Mouse (Mus musculus) forebrain, postnatal 0 days (tissue): ENCODE results near the gene Xrcc1. TPM values are rescaled to one million over a fixed set of nuclear protein-coding genes. Genes with fewer than 3 reads are reported as not detected.

Experiments
- ATAC-seq: fragments of 200-750 bp; cut with Nextera tagmentation; 2 replicates; pipeline ENCODE4 v1.8.0; 2017; ENCODE audit warnings: mild to moderate bottlenecking, moderate library complexity
- DNase-seq: peaks from one replicate; pipeline ENCODE4 v3.0.0-alpha.2; 2015
- H3K27ac ChIP-seq: fragments of 300-500 bp; sonication (generic); 2 replicates; pipeline ENCODE4 v1.5.1; 2014; ENCODE audit warnings: low read depth, mild to moderate bottlenecking, antibody characterized with exemption, low read length, moderate library complexity, mixed read lengths
- H3K27me3 ChIP-seq: fragments of 300-500 bp; sonication (generic); 2 replicates; pipeline ENCODE4 v1.6.1; 2014; ENCODE audit warnings: mild to moderate bottlenecking, low read length, mixed read lengths; ENCODE audit not compliant: insufficient read depth
- H3K36me3 ChIP-seq: fragments of 300-500 bp; sonication (generic); 2 replicates; pipeline ENCODE4 v1.6.1; 2014; ENCODE audit warnings: mild to moderate bottlenecking, moderate library complexity; ENCODE audit not compliant: insufficient read depth
- H3K4me1 ChIP-seq: fragments of 300-500 bp; sonication (generic); 2 replicates; pipeline ENCODE4 v1.6.1; 2014; ENCODE audit warnings: antibody characterized with exemption; ENCODE audit not compliant: insufficient read depth
- H3K4me2 ChIP-seq: fragments of 300-500 bp; sonication (generic); 2 replicates; pipeline ENCODE4 v1.6.1; 2014; ENCODE audit warnings: low read depth, mild to moderate bottlenecking, moderate library complexity
- H3K4me3 ChIP-seq: fragments of 300-500 bp; sonication (generic); 2 replicates; pipeline ENCODE4 v1.5.1; 2014; ENCODE audit warnings: low read depth, low read length, mixed read lengths
- H3K9ac ChIP-seq: fragments of 300-500 bp; sonication (generic); 2 replicates; pipeline ENCODE4 v1.6.1; 2014; ENCODE audit warnings: mild to moderate bottlenecking
- H3K9me3 ChIP-seq: fragments of 300-500 bp; sonication (generic); 2 replicates; pipeline ENCODE4 v1.6.1; 2016; ENCODE audit warnings: low read length
- CTCF ChIP-seq: sonication (generic); IDR thresholded peaks from 2 replicates; pipeline ENCODE4 v1.5.1; 2016; ENCODE audit warnings: antibody characterized with exemption, control low read depth, low read depth
- WGBS: fragments of 180-500 bp; shearing (Covaris S2); extraction: QIAGEN DNeasy Blood & Tissue Kit; methylation state at CpG from one replicate; pipeline ENCODE4 v1.1.7; 2014; 5-methylcytosine and 5-hydroxymethylcytosine counted together
- polyA plus RNA-seq: library from polyadenylated mRNA; unstranded; fragments of >200 nt; fragmentation: Nextera tagmentation; extraction: Ambion mirVana; gene quantifications from 2 replicates; pipeline ENCODE4 v1.2.1, GENCODE M21; 2015
- total RNA-seq: library from RNA; depleted of rRNA; stranded (reverse); fragments of >200 nt; gene quantifications from 2 replicates; pipeline ENCODE4 v1.2.3, GENCODE M21; 2014; rRNA removed

The Xrcc1 gene
- total and polyA plus RNA-seq, 2 experiments from 2014 or later: 48.6 to 49.8 TPM

DNA sequence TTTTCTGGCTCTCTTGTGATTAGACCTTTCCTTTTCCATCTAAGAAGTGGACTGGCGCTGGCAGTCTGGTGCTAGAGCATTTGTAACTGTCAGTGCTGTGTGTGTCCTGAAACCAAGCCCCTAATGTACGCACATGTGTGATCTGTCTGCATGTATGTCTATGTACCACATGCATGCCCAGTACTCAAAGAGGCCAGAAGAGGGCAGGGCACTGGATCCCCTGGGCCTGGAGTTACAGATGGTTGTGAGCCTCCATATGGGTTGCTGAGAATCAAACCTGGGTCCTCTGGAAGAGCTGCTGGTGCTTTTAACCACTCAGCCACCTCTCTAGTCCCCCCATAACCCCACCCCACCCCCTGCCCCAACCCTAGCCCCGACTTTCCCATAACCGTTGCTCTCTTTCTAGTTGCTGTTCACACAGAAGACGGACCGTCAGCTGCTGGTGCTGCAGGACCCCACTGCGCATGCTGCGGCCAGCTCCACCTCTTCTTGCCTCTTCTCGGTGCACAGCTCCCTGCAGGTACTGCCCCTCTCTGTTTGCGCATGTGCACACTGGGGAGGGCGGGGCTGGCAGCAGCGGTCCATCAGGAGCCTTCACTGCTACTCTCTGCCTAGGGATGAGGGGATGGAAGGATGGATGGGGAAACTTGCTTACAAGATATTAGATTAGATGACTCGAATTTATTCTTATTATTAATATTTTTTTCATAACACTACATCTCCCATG lies 73.7 kb downstream of the Xrcc1 start:
- no peak for TF ChIP-seq CTCF
- ATAC-seq: no peak
- Histone ChIP-seq H3K9ac (no peak overlapping the region), H3K36me3 (no peaks in the 10 kb centered on the region), H3K27ac (no peak overlapping the region), H3K4me2 (no peak overlapping the region), H3K27me3 (no peaks in the 10 kb centered on the region), H3K4me3 (no peak overlapping the region), H3K4me1 (no peaks in the 10 kb centered on the region), H3K9me3 (no peaks in the 10 kb centered on the region)
- no peak for DNase-seq
- WGBS: 52% methylated on average over 13 of the region's 13 CpGs

DNA sequence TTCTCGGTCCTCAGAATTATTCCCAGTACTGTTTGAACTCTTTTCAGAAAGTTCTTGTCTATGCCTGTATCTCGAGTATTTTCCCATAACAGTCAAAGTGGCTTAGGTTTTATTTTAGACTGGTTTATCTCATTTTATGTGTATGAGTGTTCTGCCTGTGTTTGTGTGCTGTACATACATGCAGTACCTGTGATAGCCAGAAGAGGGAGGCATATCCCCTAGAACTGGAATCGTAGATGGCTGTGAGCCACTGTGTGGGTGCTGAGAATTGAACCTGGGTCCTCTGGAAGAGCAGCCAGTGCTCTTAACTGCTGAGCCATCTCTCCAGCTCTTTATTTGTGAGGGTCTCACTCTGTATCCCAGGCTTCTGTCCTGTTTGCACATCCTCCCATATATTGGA lies 75.1 kb downstream of the Xrcc1 start:
- Histone ChIP-seq H3K9ac (no peak overlapping the region), H3K4me1 (no peaks in the 10 kb centered on the region), H3K36me3 (no peaks in the 10 kb centered on the region), H3K4me2 (no peak overlapping the region), H3K4me3 (no peak overlapping the region), H3K27me3 (no peaks in the 10 kb centered on the region), H3K9me3 (no peaks in the 10 kb centered on the region), H3K27ac (no peak overlapping the region)
- peak; percentile 32 for TF ChIP-seq CTCF
- no peak for DNase-seq
- WGBS: 84% methylated on average over 3 of the region's 3 CpGs
- ATAC-seq: no peak

DNA sequence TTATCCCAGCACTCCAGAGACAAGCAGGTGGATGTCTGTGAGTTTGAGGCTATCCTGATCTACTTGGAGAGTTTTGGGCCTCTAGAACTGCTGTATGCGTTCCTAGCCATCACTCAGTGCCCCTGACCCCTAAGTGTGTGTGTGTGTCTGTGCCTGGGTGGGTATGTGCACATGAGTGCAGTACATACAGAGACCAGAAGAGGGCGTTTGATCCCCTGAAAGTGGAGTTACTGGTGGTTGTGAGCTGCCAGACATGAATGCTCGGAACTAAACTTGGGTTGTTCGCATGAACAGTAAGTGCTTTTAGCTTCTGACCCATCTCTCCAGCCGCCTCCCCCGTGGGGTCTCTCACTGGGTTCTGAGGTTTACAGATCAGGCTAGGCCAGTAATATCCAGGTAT lies 76.9 kb downstream of the Xrcc1 start:
- no peak overlapping the region for H3K4me3 ChIP-seq
- no peak for DNase-seq
- H3K27me3 ChIP-seq: no peaks in the 10 kb centered on the region
- H3K27ac ChIP-seq: no peak overlapping the region
- no peak for ATAC-seq
- no peak overlapping the region for H3K4me2 ChIP-seq
- no peak for TF ChIP-seq CTCF
- H3K36me3 ChIP-seq: no peaks in the 10 kb centered on the region
- H3K9ac ChIP-seq: no peak overlapping the region
- H3K9me3 ChIP-seq: no peaks in the 10 kb centered on the region
- 86% methylated on average over 6 of the region's 6 CpGs for WGBS
- no peaks in the 10 kb centered on the region for H3K4me1 ChIP-seq

Other genes with a start within 250 kb of the Xrcc1 start
- 32.9 and 34.8 TPM in 2 replicates for gene Zfp61, start 245.1 kb upstream of the Xrcc1 start, total RNA-seq
- gene Zfp61, start 245.1 kb upstream of the Xrcc1 start, polyA plus RNA-seq: 24.5 and 30.8 TPM in 2 replicates
- gene Zfp94, start 229.6 kb upstream of the Xrcc1 start, total RNA-seq: 15.8 and 16.9 TPM in 2 replicates
- gene Zfp94, start 229.6 kb upstream of the Xrcc1 start, polyA plus RNA-seq: 19.3 and 21.2 TPM in 2 replicates
- not detected in 2 replicates for gene Tescl, start 212.4 kb upstream of the Xrcc1 start, total RNA-seq
- not detected in 2 replicates for gene Tescl, start 212.4 kb upstream of the Xrcc1 start, polyA plus RNA-seq
- not detected in 2 replicates for gene Lypd5, start 197.1 kb upstream of the Xrcc1 start, total RNA-seq
- gene Lypd5, start 197.1 kb upstream of the Xrcc1 start, polyA plus RNA-seq: not detected in 2 replicates
- gene Kcnn4, start 176.0 kb upstream of the Xrcc1 start, total RNA-seq: 1.2 and 1.5 TPM in 2 replicates
- 0.88 and 1.1 TPM in 2 replicates for gene Kcnn4, start 176.0 kb upstream of the Xrcc1 start, polyA plus RNA-seq
- gene Smg9, start 146.7 kb upstream of the Xrcc1 start, total RNA-seq: 23.9 and 31.8 TPM in 2 replicates
- 25.2 and 28.5 TPM in 2 replicates for gene Smg9, start 146.7 kb upstream of the Xrcc1 start, polyA plus RNA-seq
- not detected in 2 replicates for gene Irgc1, start 94.0 kb upstream of the Xrcc1 start, total RNA-seq
- not detected in 2 replicates for gene Irgc1, start 94.0 kb upstream of the Xrcc1 start, polyA plus RNA-seq
- gene Plaur, start 83.8 kb upstream of the Xrcc1 start, total RNA-seq: 0.85 and 1.3 TPM in 2 replicates
- 1.2 and 1.3 TPM in 2 replicates for gene Plaur, start 83.8 kb upstream of the Xrcc1 start, polyA plus RNA-seq
- 412 and 434 TPM in 2 replicates for gene Cadm4, start 64.3 kb upstream of the Xrcc1 start, total RNA-seq
- gene Cadm4, start 64.3 kb upstream of the Xrcc1 start, polyA plus RNA-seq: 102 and 107 TPM in 2 replicates
- gene Zfp428, start 39.3 kb upstream of the Xrcc1 start, total RNA-seq: 196 and 242 TPM in 2 replicates
- 258 and 279 TPM in 2 replicates for gene Zfp428, start 39.3 kb upstream of the Xrcc1 start, polyA plus RNA-seq
- gene AC161166.1, start 33.8 kb upstream of the Xrcc1 start, total RNA-seq: not detected in 2 replicates
- 0.13 and 0.31 TPM in 2 replicates for gene AC161166.1, start 33.8 kb upstream of the Xrcc1 start, polyA plus RNA-seq
- 103 and 119 TPM in 2 replicates for gene Irgq, start 15.6 kb upstream of the Xrcc1 start, total RNA-seq
- gene Irgq, start 15.6 kb upstream of the Xrcc1 start, polyA plus RNA-seq: 20.8 and 26.8 TPM in 2 replicates
- 0.31 and 0.43 TPM in 2 replicates for gene Pinlyp, start 171 bp upstream of the Xrcc1 start, total RNA-seq
- gene Pinlyp, start 171 bp upstream of the Xrcc1 start, polyA plus RNA-seq: not detected in 2 replicates
- gene Ethe1, start 41.3 kb downstream of the Xrcc1 start, total RNA-seq: 24.2 and 25.8 TPM in 2 replicates
- gene Ethe1, start 41.3 kb downstream of the Xrcc1 start, polyA plus RNA-seq: 24.3 and 26.8 TPM in 2 replicates
- 0.38 and 1.2 TPM in 2 replicates for gene Zfp575, start 41.4 kb downstream of the Xrcc1 start, total RNA-seq
- 19.4 and 24.8 TPM in 2 replicates for gene Zfp575, start 41.4 kb downstream of the Xrcc1 start, polyA plus RNA-seq
- 0.15 TPM in 1 of 2 replicates, not detected in the other for gene Phldb3, start 64.5 kb downstream of the Xrcc1 start, total RNA-seq
- gene Phldb3, start 64.5 kb downstream of the Xrcc1 start, polyA plus RNA-seq: not detected in 2 replicates
- gene Lypd3, start 90.3 kb downstream of the Xrcc1 start, total RNA-seq: 0.23 and 0.33 TPM in 2 replicates
- 0.67 and 1.3 TPM in 2 replicates for gene Lypd3, start 90.3 kb downstream of the Xrcc1 start, polyA plus RNA-seq
- not detected in 2 replicates for gene Tex101, start 130.4 kb downstream of the Xrcc1 start, total RNA-seq
- not detected in 2 replicates for gene Tex101, start 130.4 kb downstream of the Xrcc1 start, polyA plus RNA-seq
- not detected in 2 replicates for gene BC049730, start 163.0 kb downstream of the Xrcc1 start, total RNA-seq
- gene BC049730, start 163.0 kb downstream of the Xrcc1 start, polyA plus RNA-seq: not detected in 2 replicates
- not detected in 2 replicates for gene Gm4763, start 180.6 kb downstream of the Xrcc1 start, total RNA-seq
- gene Gm4763, start 180.6 kb downstream of the Xrcc1 start, polyA plus RNA-seq: not detected in 2 replicates
- 0.48 TPM in 1 of 2 replicates, not detected in the other for gene Cd177, start 214.0 kb downstream of the Xrcc1 start, total RNA-seq
- gene Cd177, start 214.0 kb downstream of the Xrcc1 start, polyA plus RNA-seq: 0.27 and 0.28 TPM in 2 replicates
- gene Ceacam10, start 230.9 kb downstream of the Xrcc1 start, total RNA-seq: 0.57 TPM in 1 of 2 replicates, not detected in the other
- gene Ceacam10, start 230.9 kb downstream of the Xrcc1 start, polyA plus RNA-seq: 0.14 TPM in 1 of 2 replicates, not detected in the other